Mouse (Mus musculus): Measurements from ENCODE around the gene Cfap300. TPM values are rescaled to one million over a fixed set of nuclear protein-coding genes. Genes with fewer than 3 reads are reported as not detected.
A peak's percentile ranks its signal among the peaks of the same experiment; 100 is the strongest.

Cfap300 gene
- total RNA-seq (2017): 0.99 and 1.0 TPM in 2 replicates

- peak; percentile 99 to 100 for ATAC-seq (replicated peaks in 1 of 2; ENCODE audit: insufficient read depth in 1 of 2, low FRiP score in 2 of 2, low TSS enrichment in 1 of 2, low read depth in 1 of 2, poor library complexity in 2 of 2, severe bottlenecking in 2 of 2)
These were observed at the start of gene Cfap300 for GRCm38 (mm10) chr9:8042338-8043043. Gene Cfap300, minus strand, starts transcription at chr9:8042823.

DNA sequence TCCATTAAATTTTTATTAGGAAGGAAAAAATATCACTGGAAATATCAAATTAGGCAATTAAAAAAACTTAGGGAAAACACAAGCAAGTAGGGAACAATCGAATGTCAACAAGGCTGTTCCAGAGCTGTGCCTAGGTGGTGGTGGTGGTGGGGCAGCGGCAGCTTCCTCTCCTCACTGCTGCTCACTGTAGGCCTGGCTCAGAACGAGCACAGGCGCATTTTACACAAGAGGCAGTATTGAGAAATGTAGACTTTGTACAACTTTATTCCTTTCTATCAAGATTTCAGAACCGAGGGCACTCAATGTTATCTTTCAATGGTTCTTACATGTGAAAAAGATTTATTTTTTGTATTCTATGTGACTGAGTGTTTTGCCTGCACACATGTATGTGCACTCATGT, 36.3 kb upstream of the Cfap300 start:
- ATAC-seq (replicated peaks in 1 of 2; ENCODE audit: insufficient read depth in 1 of 2, low FRiP score in 2 of 2, low TSS enrichment in 1 of 2, low read depth in 1 of 2, poor library complexity in 2 of 2, severe bottlenecking in 2 of 2): no peak

DNA sequence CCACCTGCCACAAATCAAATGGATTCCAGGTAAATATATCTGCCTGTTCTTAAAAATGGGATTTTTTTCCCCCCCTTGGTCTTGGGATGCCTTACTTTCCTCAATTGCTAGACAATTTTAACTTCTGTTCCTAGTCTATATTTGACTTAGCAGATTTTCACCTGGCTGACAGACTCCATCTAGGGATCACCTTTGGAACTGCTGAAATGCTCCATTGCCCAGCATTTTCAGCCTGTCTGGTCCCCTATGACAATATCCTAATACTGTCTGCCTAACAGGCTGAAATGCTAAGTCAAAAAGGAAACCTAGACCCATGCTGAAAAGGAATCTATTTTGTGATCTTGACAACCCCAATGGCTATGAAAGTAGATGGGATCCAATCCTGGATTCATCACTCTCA, 31.7 kb upstream of the Cfap300 start:
- peak; percentile 25 to 50; a peak in 2 of 4 replicates for ATAC-seq (replicated peaks in 1 of 2; ENCODE audit: insufficient read depth in 1 of 2, low FRiP score in 2 of 2, low TSS enrichment in 1 of 2, low read depth in 1 of 2, poor library complexity in 2 of 2, severe bottlenecking in 2 of 2)

GRCm38 (mm10) chr9:8073203-8073755, 30.7 kb upstream of the Cfap300 start:
- ATAC-seq (replicated peaks in 1 of 2; ENCODE audit: insufficient read depth in 1 of 2, low FRiP score in 2 of 2, low TSS enrichment in 1 of 2, low read depth in 1 of 2, poor library complexity in 2 of 2, severe bottlenecking in 2 of 2): no peak

GRCm38 (mm10) chr9:8059636-8060035, 17.0 kb upstream of the Cfap300 start:
- ATAC-seq (replicated peaks in 1 of 2; ENCODE audit: insufficient read depth in 1 of 2, low FRiP score in 2 of 2, low TSS enrichment in 1 of 2, low read depth in 1 of 2, poor library complexity in 2 of 2, severe bottlenecking in 2 of 2): no peak

GRCm38 (mm10) chr9:8054831-8055230, 12.2 kb upstream of the Cfap300 start:
- ATAC-seq (replicated peaks in 1 of 2; ENCODE audit: insufficient read depth in 1 of 2, low FRiP score in 2 of 2, low TSS enrichment in 1 of 2, low read depth in 1 of 2, poor library complexity in 2 of 2, severe bottlenecking in 2 of 2): no peak

GRCm38 (mm10) chr9:8043044-8043387, 393 bp upstream of the Cfap300 start:
- peak; percentile 37 to 43; a peak in 3 of 4 replicates for ATAC-seq (replicated peaks in 1 of 2; ENCODE audit: insufficient read depth in 1 of 2, low FRiP score in 2 of 2, low TSS enrichment in 1 of 2, low read depth in 1 of 2, poor library complexity in 2 of 2, severe bottlenecking in 2 of 2)

GRCm38 (mm10) chr9:8035546-8035945, 7.1 kb downstream of the Cfap300 start:
- 0 out of 4 replicates have a peak, but pooled peaks of 1 of the 2 experiments have one; percentile 22 for ATAC-seq (replicated peaks in 1 of 2; ENCODE audit: insufficient read depth in 1 of 2, low FRiP score in 2 of 2, low TSS enrichment in 1 of 2, low read depth in 1 of 2, poor library complexity in 2 of 2, severe bottlenecking in 2 of 2)

- ATAC-seq (replicated peaks in 1 of 2; ENCODE audit: insufficient read depth in 1 of 2, low FRiP score in 2 of 2, low TSS enrichment in 1 of 2, low read depth in 1 of 2, poor library complexity in 2 of 2, severe bottlenecking in 2 of 2): no peak
These were observed 7.5 kb downstream of the Cfap300 start for GRCm38 (mm10) chr9:8035091-8035490.

DNA sequence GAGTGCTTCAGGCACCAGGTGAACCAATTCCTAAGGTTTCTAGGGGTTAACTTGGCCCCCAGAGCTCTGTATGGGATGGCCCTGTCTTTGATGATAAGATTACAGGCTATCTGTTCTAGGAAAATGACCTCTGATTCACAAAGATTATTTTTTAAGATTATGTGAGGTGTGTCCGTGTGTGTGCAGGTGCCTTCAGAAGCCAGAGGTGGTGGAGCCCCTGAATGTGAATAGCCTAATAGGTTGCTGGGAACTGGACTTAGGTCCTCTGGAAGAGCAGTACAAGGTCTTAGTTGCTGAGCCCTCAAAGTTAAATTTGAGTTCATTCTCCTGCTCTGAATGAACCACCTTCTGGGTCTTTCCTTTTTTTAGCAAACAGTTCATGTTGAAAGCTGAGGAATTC, 8.5 kb downstream of the Cfap300 start:
- ATAC-seq (replicated peaks in 1 of 2; ENCODE audit: insufficient read depth in 1 of 2, low FRiP score in 2 of 2, low TSS enrichment in 1 of 2, low read depth in 1 of 2, poor library complexity in 2 of 2, severe bottlenecking in 2 of 2): no peak

DNA sequence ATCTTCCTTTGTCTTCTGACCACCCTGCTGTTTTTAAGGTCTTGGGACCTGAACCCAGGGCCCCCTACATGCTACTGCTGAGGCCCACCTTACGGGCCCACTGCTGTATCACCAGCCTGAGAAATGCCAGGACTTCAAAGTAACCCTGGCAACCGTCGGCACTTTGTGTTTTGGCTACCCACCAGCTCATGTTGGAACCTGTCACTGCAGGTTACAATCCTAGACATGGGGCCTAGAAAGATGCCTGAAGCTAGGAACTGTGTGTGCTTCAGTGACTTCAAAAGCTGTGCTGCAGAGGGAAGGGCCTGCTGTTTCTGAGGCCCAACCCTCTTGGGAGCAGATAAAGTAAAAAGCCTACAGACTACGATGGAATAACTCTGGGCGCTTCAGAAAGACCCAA, 9.8 kb downstream of the Cfap300 start:
- ATAC-seq (replicated peaks in 1 of 2; ENCODE audit: insufficient read depth in 1 of 2, low FRiP score in 2 of 2, low TSS enrichment in 1 of 2, low read depth in 1 of 2, poor library complexity in 2 of 2, severe bottlenecking in 2 of 2): no peak

DNA sequence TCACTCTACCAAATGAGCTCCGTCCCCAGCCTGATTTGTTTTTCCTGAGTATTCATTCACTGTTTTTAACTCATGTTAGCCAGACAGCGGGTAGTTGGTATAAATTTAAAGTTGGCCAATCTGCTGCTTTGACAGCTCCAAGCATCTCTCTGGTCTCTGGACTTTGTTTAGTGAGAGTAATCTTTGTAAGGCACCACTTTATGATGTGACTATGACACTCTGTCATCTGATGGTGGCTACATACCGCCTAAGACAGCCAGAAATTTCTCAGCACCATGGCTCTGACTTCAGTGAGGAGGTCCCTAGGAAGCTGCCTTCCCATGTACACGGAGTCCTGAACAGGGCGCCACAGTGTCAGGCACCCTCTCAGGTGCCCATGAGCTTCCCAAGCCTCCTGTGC, 24.0 kb downstream of the Cfap300 start:
- ATAC-seq (replicated peaks in 1 of 2; ENCODE audit: insufficient read depth in 1 of 2, low FRiP score in 2 of 2, low TSS enrichment in 1 of 2, low read depth in 1 of 2, poor library complexity in 2 of 2, severe bottlenecking in 2 of 2): no peak

GRCm38 (mm10) chr9:8017253-8017913, 25.2 kb downstream of the Cfap300 start:
- ATAC-seq (replicated peaks in 1 of 2; ENCODE audit: insufficient read depth in 1 of 2, low FRiP score in 2 of 2, low TSS enrichment in 1 of 2, low read depth in 1 of 2, poor library complexity in 2 of 2, severe bottlenecking in 2 of 2): peak; percentile 95

GRCm38 (mm10) chr9:8004370-8004991, 38.1 kb downstream of the Cfap300 start, which contains the start of gene Yap1:
Gene Yap1, minus strand, starts transcription at chr9:8004596.
- peak; percentile 23 to 41; a peak in 2 of 4 replicates for ATAC-seq (replicated peaks in 1 of 2; ENCODE audit: insufficient read depth in 1 of 2, low FRiP score in 2 of 2, low TSS enrichment in 1 of 2, low read depth in 1 of 2, poor library complexity in 2 of 2, severe bottlenecking in 2 of 2)

- ATAC-seq (replicated peaks in 1 of 2; ENCODE audit: insufficient read depth in 1 of 2, low FRiP score in 2 of 2, low TSS enrichment in 1 of 2, low read depth in 1 of 2, poor library complexity in 2 of 2, severe bottlenecking in 2 of 2): no peak
These were observed 39.0 kb downstream of the Cfap300 start for GRCm38 (mm10) chr9:8003301-8004271.

DNA sequence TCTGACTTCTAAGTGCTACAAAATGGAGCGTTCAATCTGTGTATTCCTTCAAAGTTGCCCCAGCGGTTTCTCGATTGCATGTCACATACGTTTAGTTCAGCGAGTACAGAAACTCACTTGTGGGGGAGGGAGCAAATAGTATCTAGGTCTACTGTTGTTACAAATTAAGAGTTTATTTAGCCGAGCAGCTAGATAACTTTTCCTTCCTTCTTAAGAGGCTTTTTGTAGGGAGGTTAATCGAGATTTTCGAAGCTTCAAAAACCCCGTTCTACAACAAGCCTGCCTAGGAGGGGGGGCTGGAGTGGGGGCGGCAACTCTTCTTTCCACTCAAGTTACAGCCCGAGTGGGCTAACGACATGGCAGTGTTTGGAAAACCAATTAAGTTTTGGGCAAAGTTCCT, 39.8 kb downstream of the Cfap300 start:
- ATAC-seq (replicated peaks in 1 of 2; ENCODE audit: insufficient read depth in 1 of 2, low FRiP score in 2 of 2, low TSS enrichment in 1 of 2, low read depth in 1 of 2, poor library complexity in 2 of 2, severe bottlenecking in 2 of 2): no peak

DNA sequence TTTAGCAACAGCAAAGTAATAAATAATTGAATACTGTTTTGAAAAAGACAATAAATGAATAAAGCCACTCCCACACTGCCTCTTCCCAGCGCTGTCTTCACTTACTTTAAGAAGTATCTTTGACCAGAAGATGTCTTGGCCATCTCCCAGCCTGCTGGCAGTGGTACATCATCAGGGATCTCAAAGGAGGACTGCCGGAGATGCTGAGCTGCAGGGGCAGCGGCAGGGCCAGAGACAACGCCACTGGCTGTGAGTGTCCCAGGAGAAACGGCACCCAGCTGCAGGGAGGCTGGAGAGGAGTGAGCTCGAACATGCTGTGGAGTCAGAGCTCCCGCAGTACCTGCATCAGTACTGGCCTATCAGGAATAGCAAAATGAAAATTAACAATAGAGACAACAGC, 41.3 kb downstream of the Cfap300 start:
- no peak for ATAC-seq (replicated peaks in 1 of 2; ENCODE audit: insufficient read depth in 1 of 2, low FRiP score in 2 of 2, low TSS enrichment in 1 of 2, low read depth in 1 of 2, poor library complexity in 2 of 2, severe bottlenecking in 2 of 2)
